Comparison of ENCODE assay signal across 8 mouse cellular contexts in genomic region chr7:35647101-35647698, GRCm38 (mm10). TPM values are rescaled to one million over a fixed set of nuclear protein-coding genes. Genes with fewer than 3 reads are reported as not detected.
DNase-seq lines count a peak whose midpoint lies in the region; ATAC-seq and TF ChIP-seq lines count a peak whose summit lies in the region.

Gene Pdcd5, minus strand, starts transcription at chr7:35647521.

- H3K27me3 ChIP-seq in forebrain, embryonic 10.5 days (ENCODE audit: poor library complexity, severe bottlenecking), result no peaks in the 10 kb centered on the region
- H3K27me3 ChIP-seq in heart, embryonic 15.5 days, result no peaks in the 10 kb centered on the region
- no peaks in the 10 kb centered on the region for H3K27me3 ChIP-seq in liver, embryonic 14.5 days (ENCODE audit: control insufficient read depth, insufficient read depth, low read length)
- no peaks in the 10 kb centered on the region for H3K27me3 ChIP-seq in neural tube, embryonic 11.5 days (ENCODE audit: control insufficient read depth, insufficient read depth, low read length)
- H3K27me3 ChIP-seq in stomach, postnatal 0 days (ENCODE audit: control insufficient read depth, insufficient read depth, low read length), result no peaks in the 10 kb centered on the region

- H3K36me3 ChIP-seq in forebrain, embryonic 10.5 days (replicated peaks), result peaks cover 36% of the 10 kb centered on the region
- H3K36me3 ChIP-seq in heart, embryonic 15.5 days, result peaks cover 29% of the 10 kb centered on the region; the same call in 1 of the 2 replicates
- H3K36me3 ChIP-seq in liver, embryonic 14.5 days (replicated peaks; ENCODE audit: control insufficient read depth, insufficient read depth, low read depth), result peaks cover 3% of the 10 kb centered on the region
- peaks cover 4% of the 10 kb centered on the region; the same call in 1 of the 2 replicates for H3K36me3 ChIP-seq in neural tube, embryonic 11.5 days (ENCODE audit: control insufficient read depth, insufficient read depth, low read length)
- H3K36me3 ChIP-seq in stomach, postnatal 0 days (ENCODE audit: control insufficient read depth, insufficient read depth, low read length), result no peaks in the 10 kb centered on the region

- peak within 1 kb of the TSS; percentile 95 for H3K27ac ChIP-seq in forebrain, embryonic 10.5 days
- peak within 1 kb of the TSS; percentile 87 for H3K27ac ChIP-seq in heart, embryonic 15.5 days
- H3K27ac ChIP-seq in liver, embryonic 14.5 days, result no peak within 1 kb of the TSS
- peak within 1 kb of the TSS; percentile 45; the same call in 1 of the 2 replicates for H3K27ac ChIP-seq in neural tube, embryonic 11.5 days (ENCODE audit: low read depth, low read length)
- peak within 1 kb of the TSS; percentile 82 for H3K27ac ChIP-seq in stomach, postnatal 0 days (replicated peaks)

- peak within 1 kb of the TSS; percentile 75 for H3K4me2 ChIP-seq in heart, embryonic 15.5 days
- peak within 1 kb of the TSS; percentile 59 for H3K4me2 ChIP-seq in liver, embryonic 14.5 days (ENCODE audit: low read depth)
- H3K4me2 ChIP-seq in neural tube, embryonic 11.5 days (ENCODE audit: low read depth), result peak within 1 kb of the TSS; percentile 67
- H3K4me2 ChIP-seq in stomach, postnatal 0 days (replicated peaks; ENCODE audit: low read depth), result peak within 1 kb of the TSS; percentile 81

- H3K9me3 ChIP-seq in forebrain, embryonic 10.5 days, result peaks cover 9% of the 10 kb centered on the region; the same call in 1 of the 2 replicates
- H3K9me3 ChIP-seq in heart, embryonic 15.5 days (replicated peaks), result no peaks in the 10 kb centered on the region
- no peaks in the 10 kb centered on the region for H3K9me3 ChIP-seq in liver, embryonic 14.5 days (ENCODE audit: control insufficient read depth, low read length)
- no peaks in the 10 kb centered on the region for H3K9me3 ChIP-seq in neural tube, embryonic 11.5 days (ENCODE audit: control insufficient read depth, low read length)
- H3K9me3 ChIP-seq in stomach, postnatal 0 days (ENCODE audit: control insufficient read depth, low read length), result no peaks in the 10 kb centered on the region

- H3K4me3 ChIP-seq in forebrain, embryonic 10.5 days, result peak within 1 kb of the TSS; percentile 97
- H3K4me3 ChIP-seq in heart, embryonic 15.5 days, result peak within 1 kb of the TSS; percentile 87
- H3K4me3 ChIP-seq in liver, embryonic 14.5 days (ENCODE audit: insufficient read depth in 1 of 2, low read depth in 2 of 2, low read length in 2 of 2), result peak within 1 kb of the TSS; percentile 64 to 92
- peak within 1 kb of the TSS; percentile 91 for H3K4me3 ChIP-seq in neural tube, embryonic 11.5 days (ENCODE audit: low read depth, low read length)
- H3K4me3 ChIP-seq in stomach, postnatal 0 days (ENCODE audit: low read depth, low read length), result peak within 1 kb of the TSS; percentile 91

- no peak for TF ChIP-seq EP300 in liver, embryonic 14.5 days (IDR thresholded peaks at IDR 0.05; ENCODE audit: low read depth)
- no peak for TF ChIP-seq EP300 in stomach, postnatal 0 days (optimal IDR thresholded peaks at IDR 0.05)

- no peak for TF ChIP-seq CTCF in liver, embryonic 14.5 days (IDR thresholded peaks at IDR 0.05; ENCODE audit: low read depth)
- TF ChIP-seq CTCF in stomach, postnatal 0 days (IDR thresholded peaks at IDR 0.05; ENCODE audit: low read depth), result peak; percentile 27

- ATAC-seq in heart, embryonic 15.5 days (replicated peaks; ENCODE audit: insufficient number of reproducible peaks, insufficient read depth, low FRiP score, low read depth), result peak; percentile 93
- ATAC-seq in liver, embryonic 14.5 days (ENCODE audit: insufficient read depth), result peak; percentile 86
- peak; percentile 87 for ATAC-seq in neural tube, embryonic 11.5 days (ENCODE audit: insufficient read depth, low FRiP score, low TSS enrichment)
- peak; percentile 93 for ATAC-seq in stomach, postnatal 0 days (ENCODE audit: low FRiP score, low TSS enrichment)

- under 1% methylated on average over 64 of the region's 64 CpGs for WGBS in forebrain, embryonic 10.5 days
- under 1% methylated on average over 64 of the region's 64 CpGs for WGBS in heart, embryonic 15.5 days
- WGBS in liver, embryonic 14.5 days (ENCODE audit: insufficient replicate concordance), result under 1% methylated on average over 64 of the region's 64 CpGs
- WGBS in neural tube, embryonic 11.5 days, result under 1% methylated on average over 56 of the region's 64 CpGs
- under 1% methylated on average over 47 of the region's 64 CpGs for WGBS in stomach, postnatal 0 days

- peak; percentile 96 to 97 for DNase-seq in CD8-positive naive resting alpha-beta T cell, adult 2 months (ENCODE audit: low read depth in 2 of 2, low spot score in 2 of 2)
- peak; percentile 95 for DNase-seq in c-Kit-positive CD71-negative TER-119-negative erythroid progenitor cells, embryonic 14.5 days (ENCODE audit: low read depth)
- peak; percentile 98 for DNase-seq in forebrain, embryonic 10.5 days (ENCODE audit: extremely low spot score, low spot score)
- peak; percentile 97 for DNase-seq in kidney, postnatal 25 days
- peak; percentile 89 to 90 (median 89) for DNase-seq in liver, embryonic 14.5 days (ENCODE audit: low read depth in 3 of 3, low spot score in 3 of 3)
- DNase-seq in neural tube, embryonic 11.5 days (ENCODE audit: low spot score), result peak; percentile 98
- peak; percentile 97 for DNase-seq in stomach, postnatal 0 days (ENCODE audit: low spot score)

- H3K4me1 ChIP-seq in forebrain, embryonic 10.5 days, result peaks cover 17% of the 10 kb centered on the region
- peaks cover 8% of the 10 kb centered on the region for H3K4me1 ChIP-seq in heart, embryonic 15.5 days (replicated peaks)
- peaks cover 13 to 14% of the 10 kb centered on the region in 2 experiments for H3K4me1 ChIP-seq in liver, embryonic 14.5 days (replicated peaks; ENCODE audit: control insufficient read depth in 2 of 2, insufficient read depth in 2 of 2, low read length in 1 of 2)
- H3K4me1 ChIP-seq in neural tube, embryonic 11.5 days (ENCODE audit: control insufficient read depth, insufficient read depth, low read length), result peaks cover 2% of the 10 kb centered on the region; the same call in 1 of the 2 replicates
- H3K4me1 ChIP-seq in stomach, postnatal 0 days (replicated peaks; ENCODE audit: control insufficient read depth, insufficient read depth), result no peaks in the 10 kb centered on the region

- H3K9ac ChIP-seq in heart, embryonic 15.5 days, result peak within 1 kb of the TSS; percentile 95
- peak within 1 kb of the TSS; percentile 67 for H3K9ac ChIP-seq in liver, embryonic 14.5 days (replicated peaks)
- H3K9ac ChIP-seq in neural tube, embryonic 11.5 days (ENCODE audit: low read length), result peak within 1 kb of the TSS; percentile 86
- peak within 1 kb of the TSS; percentile 95 for H3K9ac ChIP-seq in stomach, postnatal 0 days (ENCODE audit: low read length)

RNA-seq across cellular contexts. Expression of gene Pdcd5, which starts in this region (rescaled TPM):
- 316 and 317 TPM in 2 replicates for polyA plus RNA-seq in forebrain, embryonic 10.5 days (2016; fragmentation: Nextera tagmentation; extraction: Ambion mirVana)
- polyA plus RNA-seq in heart, embryonic 15.5 days (2015; fragmentation: Nextera tagmentation; extraction: Ambion mirVana), result 232 and 240 TPM in 2 replicates
- 30.5 and 85.7 TPM in 2 replicates for polyA plus RNA-seq in liver, embryonic 14.5 days (2012; rRNA removed)
- 151 and 161 TPM in 2 replicates for polyA plus RNA-seq in liver, embryonic 14.5 days (2014; fragmentation: Nextera tagmentation; extraction: Ambion mirVana)
- 272 and 275 TPM in 2 replicates for polyA plus RNA-seq in neural tube, embryonic 11.5 days (2014; fragmentation: Nextera tagmentation; extraction: Ambion mirVana)
- polyA plus RNA-seq in stomach, postnatal 0 days (2015; fragmentation: Nextera tagmentation; extraction: Ambion mirVana), result 190 and 196 TPM in 2 replicates
